Mouse (Mus musculus) monocyte, adult 5-6 weeks (primary cell): ENCODE measurements around the gene Sstr4. TPM values are rescaled to one million over a fixed set of nuclear protein-coding genes. Genes with fewer than 3 reads are reported as not detected.

Source experiments
- total RNA-seq: library from RNA; stranded (forward); fragments of 200-1000, 200-491, 200-594 nt; gene quantifications from 3 replicates; pipeline ENCODE4 v1.2.3, GENCODE M21; 2017

The Sstr4 gene
- total RNA-seq, 1 experiment from 2014 or later, result 10.3 TPM

Other genes starting within 250 kb of the Sstr4 start
- 64.1 to 101 TPM (median 81.2 TPM) in 3 replicates for gene Thbd, start 12.8 kb downstream of the Sstr4 start, total RNA-seq
- 4.8 to 5.9 TPM (median 4.9 TPM) in 3 replicates for gene Cd93, start 48.2 kb downstream of the Sstr4 start, total RNA-seq